Mouse (Mus musculus) embryonic fibroblast, embryonic 13.5 days (primary cell): ENCODE measurements around the gene Ube2e3. TPM values are rescaled to one million over a fixed set of nuclear protein-coding genes. Genes with fewer than 3 reads are reported as not detected.

Experiments
- H3K27ac ChIP-seq: 2 replicates; pipeline ENCODE4 v1.5.1; 2012; ENCODE audit warnings: low read length, control low read depth, inconsistent platforms; ENCODE audit not compliant: insufficient read depth
- H3K4me1 ChIP-seq: 2 replicates; pipeline ENCODE4 v1.6.1; 2011; ENCODE audit warnings: low read length; ENCODE audit not compliant: control insufficient read depth, insufficient read depth
- H3K4me3 ChIP-seq: 2 replicates; pipeline ENCODE4 v1.5.1; 2011; ENCODE audit warnings: mild to moderate bottlenecking, control low read depth, low read length; ENCODE audit not compliant: insufficient read depth
- CTCF ChIP-seq: IDR thresholded peaks from 2 replicates; pipeline ENCODE4 v1.5.1; 2011; ENCODE audit warnings: mild to moderate bottlenecking, control low read depth, low read length, moderate library complexity, borderline replicate concordance; ENCODE audit not compliant: insufficient read depth
- POLR2A ChIP-seq: IDR thresholded peaks from 2 replicates; pipeline ENCODE4 v1.6.1; 2011; ENCODE audit warnings: low read depth, mild to moderate bottlenecking, control low read depth, low read length, moderate library complexity
- polyA plus RNA-seq: library from polyadenylated mRNA; stranded (reverse); fragments of >200 nt; gene quantifications from 2 replicates; pipeline ENCODE4 v1.2.4, GENCODE M21; 2011; ENCODE audit warnings: low read depth; ENCODE audit not compliant: missing spikeins, insufficient read length

Ube2e3 gene
- polyA plus RNA-seq, 1 experiment: 92.7 TPM

DNA sequence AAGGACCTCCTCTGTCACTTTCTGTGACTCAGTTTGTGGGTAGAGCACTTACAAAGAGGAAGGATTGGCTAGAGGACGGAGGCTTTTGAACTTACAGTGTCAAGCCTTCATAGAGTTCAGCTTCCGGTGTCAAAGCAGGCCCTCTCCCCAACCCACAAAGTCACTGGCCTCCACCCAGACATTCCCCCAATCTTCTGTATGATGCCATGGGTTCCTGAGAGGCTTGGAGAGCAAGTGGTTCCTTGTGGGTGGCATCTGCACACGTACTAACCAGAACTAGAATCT is 7.9 kb upstream of the Ube2e3 start:
- Histone ChIP-seq H3K4me1 (no peaks in the 10 kb centered on the region), H3K4me3 (no peak overlapping the region), H3K27ac (no peak overlapping the region)
- TF ChIP-seq POLR2A (no peak), CTCF (no peak)

DNA sequence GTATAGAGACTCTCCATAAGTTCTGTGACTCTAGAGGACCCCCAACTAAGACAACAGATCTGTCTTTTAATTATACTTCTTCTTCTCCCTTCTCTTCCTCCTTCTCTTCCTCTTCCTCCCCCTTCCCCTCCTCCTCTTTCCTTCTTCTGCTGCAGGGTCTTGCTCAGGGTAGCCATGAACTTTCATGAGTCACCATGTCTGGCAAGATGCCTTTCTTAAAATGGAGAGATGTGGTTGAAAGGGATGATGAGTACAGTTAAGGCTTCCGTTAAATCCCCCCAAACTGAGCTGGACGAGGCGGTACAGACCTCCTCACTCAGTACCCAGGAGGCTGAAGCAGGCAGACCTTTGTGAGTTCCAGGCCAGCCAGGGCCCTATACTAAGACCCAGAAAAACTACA is 3.8 kb upstream of the Ube2e3 start:
- H3K4me1 ChIP-seq: no peaks in the 10 kb centered on the region
- no peak for TF ChIP-seq POLR2A
- no peak overlapping the region for H3K27ac ChIP-seq
- H3K4me3 ChIP-seq: no peak overlapping the region

DNA sequence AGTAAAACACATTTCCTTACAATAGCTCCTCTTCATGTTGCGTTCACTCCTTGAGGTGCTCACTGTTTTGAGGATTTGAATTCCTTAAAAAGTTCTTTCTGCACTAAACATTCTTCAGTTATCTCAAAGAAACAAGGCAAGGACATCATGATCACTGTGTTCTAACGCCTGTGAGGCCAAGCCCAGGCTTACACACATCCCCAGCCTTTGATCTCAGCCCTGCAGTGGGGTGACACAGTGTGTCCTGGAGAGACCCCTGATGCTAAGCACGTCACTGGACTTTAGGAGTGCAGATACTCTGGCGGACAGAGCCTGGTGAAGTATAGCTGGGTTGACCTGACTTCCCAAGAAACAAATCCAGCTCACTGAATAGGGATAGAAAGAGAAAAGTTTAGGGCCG is 3.1 kb upstream of the Ube2e3 start:
- Histone ChIP-seq H3K4me1 (no peaks in the 10 kb centered on the region), H3K4me3 (no peak overlapping the region), H3K27ac (no peak overlapping the region)
- TF ChIP-seq CTCF (no peak), POLR2A (no peak)

DNA sequence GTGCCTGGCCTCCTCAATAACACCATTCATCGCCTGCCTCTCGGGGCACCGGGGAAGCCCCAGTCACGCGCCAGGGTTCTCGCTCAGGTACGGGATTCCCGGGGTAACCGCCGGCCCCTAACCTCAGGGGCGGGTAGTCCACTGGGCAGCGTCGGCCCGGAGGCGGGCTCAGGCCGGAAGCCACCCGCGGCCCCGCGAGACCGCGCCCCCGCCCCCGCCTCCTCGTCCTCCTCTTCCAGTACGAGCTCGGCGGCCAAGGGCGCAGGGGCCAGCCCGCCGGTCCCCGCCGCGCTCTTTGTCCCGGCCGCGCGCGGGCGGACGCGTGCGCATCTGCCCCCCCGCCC is 559 bp downstream of the Ube2e3 start:
- Histone ChIP-seq H3K4me3 (peak overlapping the region; percentile 51), H3K4me1 (0 out of 2 replicates have a peak, but pooled peaks cover 4% of the 10 kb centered on the region), H3K27ac (peak overlapping the region; percentile 78)
- TF ChIP-seq CTCF (no peak), POLR2A (0 out of 2 replicates have a peak, but pooled peaks have one; percentile 31)

DNA sequence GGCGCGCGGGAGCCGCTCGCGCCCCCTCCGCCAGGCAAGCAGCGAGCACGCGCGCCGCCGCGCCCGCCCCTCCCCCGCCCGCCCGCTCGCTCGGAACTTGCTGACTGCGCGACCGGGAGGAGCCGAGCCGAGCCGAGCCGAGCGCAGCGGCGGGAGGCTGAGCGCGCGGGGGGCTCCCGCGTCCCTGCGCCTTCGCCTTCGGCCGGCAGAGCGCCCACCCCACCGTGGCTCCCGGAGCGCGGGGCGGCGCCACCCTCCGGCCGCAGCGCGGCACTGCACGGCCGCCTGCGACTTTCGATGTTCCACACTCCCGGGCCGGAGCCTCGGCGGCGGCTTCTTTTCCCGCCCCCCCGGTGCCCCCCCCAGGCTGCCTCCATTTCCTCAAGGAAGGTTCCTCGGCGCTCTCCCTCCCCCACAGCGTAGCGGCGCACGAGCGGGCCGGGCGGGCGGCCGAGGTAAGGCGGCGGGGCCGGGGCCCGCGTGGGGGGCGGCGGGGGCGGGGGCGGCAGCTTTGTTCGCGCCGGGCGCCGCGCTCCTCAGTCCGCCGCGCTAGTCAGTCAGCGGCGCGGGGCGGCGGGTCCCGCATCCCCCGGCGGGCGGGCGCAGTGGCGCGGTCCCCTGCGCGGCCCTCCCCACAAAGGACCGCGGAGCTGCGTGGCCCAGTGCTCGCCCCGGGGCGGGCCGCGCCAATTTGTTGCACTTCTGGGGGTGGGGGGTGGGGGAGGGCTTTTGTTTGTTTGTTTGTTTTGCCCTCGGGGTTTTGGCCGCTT is 1.2 kb downstream of the Ube2e3 start:
- Histone ChIP-seq H3K4me3 (peak overlapping the region; percentile 96), H3K4me1 (0 out of 2 replicates have a peak, but pooled peaks cover 4% of the 10 kb centered on the region), H3K27ac (peak overlapping the region; percentile 55; the same call in 1 of the 2 replicates)
- peak; percentile 7; the same call in 1 of the 2 replicates for TF ChIP-seq POLR2A
- 0 out of 2 replicates have a peak, but pooled peaks have one; percentile 10 for TF ChIP-seq CTCF

DNA sequence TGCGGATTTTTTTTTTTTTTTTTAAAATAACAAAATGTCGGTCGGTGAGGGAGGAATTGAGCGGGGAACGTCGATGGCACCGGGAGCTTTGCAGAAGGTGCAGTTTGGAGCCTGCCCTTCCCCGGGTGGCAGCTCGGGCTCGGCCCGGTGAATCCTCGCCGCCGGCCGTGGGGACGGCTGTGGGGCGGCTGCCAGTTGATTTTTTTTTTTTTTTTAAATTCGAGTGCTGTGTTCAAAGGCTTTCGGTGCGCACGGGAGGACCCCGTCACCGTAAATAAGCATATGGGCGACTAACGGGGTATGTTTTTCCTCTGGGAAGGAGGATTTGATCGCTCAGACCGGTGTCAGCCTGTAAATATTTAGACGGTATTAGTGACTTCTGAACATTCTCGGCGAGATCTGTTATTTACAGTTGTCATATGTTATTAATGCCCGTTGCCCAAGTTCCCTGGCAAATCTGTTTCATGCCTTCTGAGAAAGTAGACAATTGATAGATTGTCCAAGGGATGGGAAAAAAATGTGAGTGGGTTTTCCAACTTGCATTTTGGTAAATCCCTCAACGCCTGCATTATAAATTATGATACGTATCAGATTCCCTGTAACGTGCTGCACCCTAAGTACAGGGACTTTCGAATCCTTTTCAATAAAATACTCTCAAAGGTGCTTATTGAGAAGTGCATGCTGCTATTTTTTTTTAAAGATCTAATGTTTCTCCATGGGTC is 2.0 kb downstream of the Ube2e3 start:
- H3K4me3 ChIP-seq: peak overlapping the region; percentile 96
- TF ChIP-seq POLR2A (no peak), CTCF (no peak)
- no peak overlapping the region for H3K27ac ChIP-seq
- 0 out of 2 replicates have a peak, but pooled peaks cover 4% of the 10 kb centered on the region for H3K4me1 ChIP-seq

DNA sequence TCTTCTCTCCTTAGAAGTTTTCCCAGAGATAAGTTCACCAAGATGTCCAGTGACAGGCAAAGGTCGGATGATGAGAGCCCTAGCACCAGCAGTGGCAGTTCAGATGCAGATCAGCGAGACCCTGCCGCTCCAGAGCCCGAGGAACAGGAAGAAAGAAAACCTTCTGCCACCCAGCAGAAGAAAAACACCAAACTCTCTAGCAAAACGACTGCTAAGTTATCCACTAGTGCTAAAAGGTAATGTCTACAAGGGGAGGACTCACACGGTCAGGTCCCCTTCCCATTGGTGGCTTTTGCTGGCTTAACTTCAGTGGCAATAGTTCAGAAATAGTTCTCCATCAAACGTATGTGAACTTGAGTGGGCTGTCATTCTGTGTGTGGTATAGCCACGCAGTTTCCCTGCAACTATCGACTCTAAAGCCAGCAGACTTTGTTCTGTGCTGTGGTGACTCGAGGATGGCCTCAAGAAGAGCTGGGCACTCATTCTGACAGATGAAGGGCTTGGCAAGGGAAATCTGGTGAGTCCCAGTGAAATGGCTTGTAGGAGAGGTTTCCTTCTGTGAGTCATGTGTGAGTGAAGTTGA is 2.6 kb downstream of the Ube2e3 start:
- Histone ChIP-seq H3K4me3 (peak overlapping the region; percentile 96), H3K27ac (no peak overlapping the region), H3K4me1 (0 out of 2 replicates have a peak, but pooled peaks cover 4% of the 10 kb centered on the region)
- TF ChIP-seq POLR2A: no peak
- no peak for TF ChIP-seq CTCF

DNA sequence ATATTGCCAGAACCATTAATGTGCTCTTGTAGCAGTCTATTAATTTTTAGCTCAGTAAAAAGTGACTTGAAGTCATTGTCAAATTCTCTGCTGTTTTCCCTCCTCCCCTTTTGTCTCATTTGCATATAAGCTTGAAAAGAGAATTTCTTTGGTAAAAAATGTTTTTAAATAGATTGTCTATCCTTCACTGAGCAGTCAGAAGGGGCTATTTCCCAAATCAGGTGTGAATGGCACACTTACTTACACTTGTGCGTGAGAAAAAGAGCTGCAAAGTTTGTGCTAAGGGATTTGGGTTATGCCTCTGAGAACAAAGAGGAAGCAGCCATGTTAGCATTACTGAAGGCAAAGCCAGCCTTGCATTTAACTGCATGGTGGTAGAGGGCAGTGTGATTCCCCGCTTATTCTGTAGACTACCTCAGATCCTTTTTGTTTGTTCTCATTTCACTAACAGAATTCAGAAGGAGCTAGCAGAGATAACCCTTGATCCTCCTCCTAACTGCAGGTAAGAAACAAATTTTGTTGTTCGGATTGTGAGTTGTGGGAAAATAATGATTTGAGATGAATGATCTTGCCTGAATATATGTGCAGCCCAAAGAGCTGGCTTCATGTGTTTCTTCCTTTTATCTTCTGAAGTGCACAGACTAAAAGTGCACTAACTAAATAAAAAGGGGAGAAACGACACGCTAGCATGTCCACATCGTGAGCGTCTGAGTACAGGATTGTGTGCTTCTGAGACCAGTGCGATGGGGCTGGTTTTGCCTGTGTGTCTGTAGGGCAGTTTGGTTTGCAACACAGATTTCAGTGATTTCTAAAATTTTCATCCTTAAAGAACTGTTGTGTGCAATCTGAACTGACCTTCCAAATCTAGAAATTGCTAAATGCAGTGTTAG is 4.3 kb downstream of the Ube2e3 start:
- TF ChIP-seq CTCF: no peak
- no peak for TF ChIP-seq POLR2A
- peak overlapping the region; percentile 9 for H3K4me3 ChIP-seq
- no peak overlapping the region for H3K27ac ChIP-seq
- H3K4me1 ChIP-seq: 0 out of 2 replicates have a peak, but pooled peaks cover 4% of the 10 kb centered on the region

DNA sequence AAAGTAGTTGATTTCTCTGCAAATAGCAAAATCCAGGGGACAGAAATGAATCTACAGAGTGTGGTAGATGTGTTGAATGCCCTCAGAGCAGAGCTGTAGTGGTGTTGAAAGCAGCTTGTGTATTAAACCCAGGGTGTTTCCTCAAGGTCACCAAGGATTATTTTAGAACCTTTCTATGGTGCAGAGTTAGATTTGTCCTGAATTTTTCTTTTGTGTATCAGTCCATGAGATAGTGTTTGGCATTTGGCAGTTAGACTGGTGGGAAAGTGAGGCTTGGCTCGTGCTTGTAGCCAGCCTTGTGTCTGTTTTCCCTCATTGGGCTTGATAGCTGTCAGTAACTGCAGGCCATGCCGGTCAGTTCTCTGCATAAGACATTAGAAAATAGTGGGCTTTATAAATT is 6.0 kb downstream of the Ube2e3 start:
- H3K4me3 ChIP-seq: peak overlapping the region; percentile 7; the same call in 1 of the 2 replicates
- TF ChIP-seq CTCF (no peak), POLR2A (no peak)
- H3K4me1 ChIP-seq: 0 out of 2 replicates have a peak, but pooled peaks cover 4% of the 10 kb centered on the region
- H3K27ac ChIP-seq: no peak overlapping the region
